Mouse (Mus musculus) urinary bladder, postnatal 10 days (tissue): ENCODE results near the gene Gm21885.

ENCODE experiments used
- DNase-seq: peaks from one replicate; pipeline ENCODE4 v3.0.0; 2022; ENCODE audit warnings: low spot score

The Gm21885 gene

DNA sequence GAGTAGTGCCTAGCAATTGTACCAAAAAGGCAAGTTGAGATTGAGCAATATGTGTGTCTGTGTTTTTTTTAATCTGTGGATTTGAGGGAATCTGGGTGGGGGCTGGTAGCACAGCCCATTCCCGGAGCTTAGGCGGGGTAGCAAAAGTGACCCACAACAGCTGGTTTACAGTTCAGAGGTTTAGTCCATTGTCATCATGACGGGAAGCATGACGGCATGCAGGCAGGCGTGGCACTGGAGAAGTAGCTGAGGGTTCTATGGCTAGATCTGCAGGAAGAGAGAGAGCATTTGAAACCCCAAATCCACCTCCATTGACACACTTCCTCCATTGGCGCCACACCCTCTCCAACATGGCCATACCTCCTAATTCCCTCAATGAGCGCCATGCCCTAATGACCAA is 11.8 kb upstream of the Gm21885 start:
- no peak for DNase-seq

DNA sequence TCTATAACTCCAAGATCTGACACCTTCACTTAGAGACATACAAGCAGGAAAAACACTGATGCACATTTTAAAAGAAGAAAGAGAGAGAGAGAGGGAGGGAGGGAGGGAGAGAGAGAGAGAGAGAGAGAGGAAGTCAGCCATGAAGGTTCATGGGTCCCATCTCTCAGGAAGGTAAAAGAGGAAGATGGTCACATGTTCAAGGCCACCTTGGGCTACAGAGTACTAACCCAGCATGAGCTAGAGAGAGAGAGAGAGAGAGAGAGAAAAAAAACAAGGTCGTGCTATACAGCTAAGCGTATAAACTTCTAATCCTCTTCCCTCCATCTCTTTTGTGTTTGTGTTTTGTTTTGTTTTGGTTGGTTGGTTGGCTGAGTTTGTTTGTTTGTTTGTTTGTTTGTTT is 10.7 kb upstream of the Gm21885 start:
- DNase-seq = no peak

DNA sequence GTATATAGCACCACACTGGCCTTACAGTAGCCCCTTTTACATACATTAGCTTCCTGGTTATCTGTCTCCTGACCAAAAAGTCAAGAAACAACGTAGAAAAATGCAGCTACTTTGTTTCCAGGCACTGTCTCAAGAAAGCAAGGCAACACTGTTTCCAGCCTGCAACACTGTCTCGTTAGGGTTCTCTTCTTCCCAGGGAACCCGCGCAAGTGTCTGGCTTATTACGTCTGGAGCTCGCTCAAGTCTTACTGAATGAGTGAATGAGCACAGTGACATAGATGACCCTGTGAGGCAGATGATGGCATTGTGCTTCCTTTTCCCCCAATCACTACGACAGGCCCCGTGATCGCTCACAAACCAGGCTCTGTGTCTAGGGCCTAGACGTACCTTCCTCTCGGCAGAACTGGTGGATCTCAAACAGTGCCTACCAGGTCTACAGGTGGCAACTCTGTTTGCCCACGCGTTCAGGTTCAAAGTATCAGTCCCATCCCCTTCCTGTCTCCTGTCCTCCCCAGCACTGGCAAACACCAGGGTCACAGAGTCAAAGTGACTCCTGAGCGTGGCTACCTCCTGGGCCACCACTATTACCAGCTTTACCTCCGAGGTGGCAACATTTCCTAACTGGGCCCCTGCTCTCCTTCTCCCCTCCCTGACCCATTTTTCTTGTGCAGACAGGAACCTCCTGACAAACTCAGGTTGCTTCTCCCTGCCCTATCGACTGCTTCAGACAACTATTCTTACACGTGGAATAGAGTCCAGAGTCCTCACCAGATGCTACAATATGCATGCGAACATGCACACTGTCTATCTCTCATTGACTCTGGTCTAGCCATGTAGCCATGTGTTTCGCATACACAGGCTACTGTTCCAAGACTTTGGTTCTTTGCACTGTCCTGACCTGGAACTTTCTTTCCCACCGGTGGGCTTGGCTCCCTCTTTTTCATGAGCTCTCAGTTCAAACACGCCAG is 8.4 kb upstream of the Gm21885 start:
- DNase-seq = no peak

DNA sequence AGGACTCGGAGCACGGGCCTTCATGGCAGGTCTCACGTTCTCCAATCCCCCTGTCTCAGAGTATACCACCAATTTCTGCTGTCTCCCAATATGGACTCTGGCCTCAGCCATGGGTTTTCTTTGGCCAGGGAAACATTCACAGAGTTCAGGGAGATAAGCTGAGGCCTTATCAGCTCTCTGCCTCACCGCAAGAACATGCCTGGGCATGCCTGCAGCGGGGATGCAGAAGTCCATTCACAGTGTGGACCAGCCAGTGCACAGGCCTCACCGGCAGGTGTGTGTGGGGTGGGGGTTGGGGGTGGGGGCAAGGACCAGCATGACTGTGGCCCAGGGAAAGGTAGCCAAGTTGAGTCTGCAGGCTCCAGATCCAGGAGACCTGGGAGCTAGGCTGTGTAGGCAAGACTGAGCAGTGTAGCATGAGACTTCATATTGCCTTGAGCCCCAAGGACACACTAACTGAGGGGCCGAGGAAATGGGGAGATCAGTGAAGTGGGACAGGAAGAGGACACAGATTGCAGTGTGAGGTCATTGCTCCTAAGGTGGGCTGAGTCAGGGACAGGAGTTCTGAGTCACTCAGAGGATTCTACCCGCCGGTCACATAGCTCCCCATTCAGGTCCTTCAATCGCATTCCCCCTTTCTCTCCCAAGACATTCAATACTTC is 7.3 kb upstream of the Gm21885 start:
- no peak for DNase-seq

DNA sequence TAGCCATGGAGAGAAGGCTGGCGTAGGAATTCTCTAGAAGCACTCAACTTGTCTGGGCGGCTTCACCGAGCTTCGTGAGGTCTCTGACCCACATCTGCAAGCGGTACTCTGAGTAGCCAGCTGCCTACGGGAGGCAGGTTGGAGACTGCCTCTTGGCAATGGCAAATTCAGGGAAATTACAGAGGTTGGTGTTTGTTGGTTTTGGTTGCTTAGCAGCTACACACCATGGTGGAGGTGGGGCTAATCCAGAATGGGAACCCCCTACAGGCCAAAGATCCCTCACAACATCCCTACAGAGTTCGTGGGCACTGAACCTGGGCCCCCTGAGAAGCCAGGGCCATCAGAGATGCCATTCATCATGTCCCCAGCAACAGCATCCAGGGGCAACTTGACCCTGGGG is 6.4 kb upstream of the Gm21885 start:
- no peak for DNase-seq

DNA sequence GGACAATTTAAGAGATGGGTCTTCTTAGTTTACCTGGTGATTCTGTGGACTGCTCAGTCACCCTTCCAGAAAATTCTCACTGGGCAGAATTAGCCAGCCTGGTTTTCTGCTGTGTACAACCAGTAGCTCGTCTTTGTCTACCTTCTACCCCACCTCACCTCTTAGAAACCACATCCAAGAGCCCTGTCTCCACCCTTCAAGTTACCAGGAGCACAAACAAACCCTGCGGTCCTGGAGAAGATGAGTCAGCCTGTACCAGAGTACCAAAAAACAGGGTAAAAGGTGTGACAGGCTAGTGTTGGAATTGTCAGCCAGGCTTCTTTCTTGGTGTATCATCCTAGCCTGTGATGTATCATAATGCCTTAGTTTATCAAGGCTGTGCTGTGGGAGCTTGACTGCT is 6.0 kb upstream of the Gm21885 start:
- DNase-seq = no peak

DNA sequence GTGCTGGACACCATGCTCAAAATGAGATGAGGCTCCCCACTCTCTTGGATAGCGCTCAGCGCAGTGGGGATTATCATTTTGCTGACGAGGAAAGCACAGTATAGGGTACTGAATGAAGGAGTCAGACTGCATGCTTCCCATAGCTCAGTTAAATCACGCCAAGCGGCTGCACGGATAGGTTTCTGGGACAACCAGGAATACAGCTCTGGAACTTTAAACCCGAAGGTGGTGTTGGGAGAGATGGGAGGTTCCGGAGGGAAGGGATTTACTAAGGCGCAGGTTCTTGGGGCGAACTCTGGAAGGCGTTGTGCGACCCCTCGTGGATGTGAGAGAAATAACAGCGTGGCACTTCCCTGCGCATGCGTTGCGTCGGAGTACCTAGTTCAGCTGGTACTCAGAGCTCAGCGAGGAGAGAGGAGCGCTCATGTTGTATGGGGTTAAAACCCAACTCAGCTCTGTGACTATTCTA is 4.8 kb upstream of the Gm21885 start:
- DNase-seq = peak; percentile 53

DNA sequence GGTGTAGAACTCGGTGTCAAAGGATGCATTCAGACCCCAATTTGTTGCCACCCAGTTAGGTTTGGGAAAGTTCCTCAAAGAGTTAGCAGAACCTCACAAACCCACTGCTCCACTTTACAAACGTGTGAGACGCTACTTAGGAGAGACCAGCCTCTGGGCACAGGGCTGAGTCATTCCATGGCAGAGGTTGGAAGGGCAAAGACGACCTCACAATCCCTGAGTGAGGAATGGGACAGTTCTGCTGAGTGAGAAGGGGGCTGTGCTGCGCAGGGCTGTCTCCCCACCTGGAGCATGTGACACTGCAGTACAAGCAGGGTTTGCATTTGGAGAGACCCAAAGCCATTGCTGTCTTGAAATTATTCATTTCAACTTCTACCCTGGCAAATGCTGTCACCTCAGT is 618 bp downstream of the Gm21885 start:
- no peak for DNase-seq

DNA sequence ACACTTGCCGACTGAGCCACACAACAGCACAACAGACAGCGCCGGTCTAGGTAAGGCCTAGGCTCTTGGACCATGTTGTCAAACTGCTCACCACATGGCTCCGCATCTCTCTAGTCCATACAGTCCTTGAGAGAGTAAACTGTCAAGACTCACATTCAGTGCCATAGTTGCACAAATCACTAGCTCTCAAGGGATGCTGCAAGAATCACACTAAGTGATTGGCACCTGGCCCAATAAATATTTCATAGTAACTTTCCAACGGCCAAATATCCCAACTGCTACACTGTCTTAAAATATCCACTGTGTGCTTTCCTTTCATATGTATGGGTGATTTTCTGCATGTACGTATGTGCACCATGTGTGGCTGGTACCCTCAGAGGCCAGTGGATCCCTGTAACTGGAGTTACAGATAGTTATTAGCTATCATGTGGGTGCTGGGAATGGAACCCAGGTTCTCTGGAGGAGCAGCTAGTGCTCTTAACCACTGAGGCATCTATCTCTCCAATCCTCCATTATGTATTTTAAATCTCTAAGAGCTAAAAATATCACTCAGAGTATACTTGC is 1.9 kb downstream of the Gm21885 start:
- DNase-seq = no peak

DNA sequence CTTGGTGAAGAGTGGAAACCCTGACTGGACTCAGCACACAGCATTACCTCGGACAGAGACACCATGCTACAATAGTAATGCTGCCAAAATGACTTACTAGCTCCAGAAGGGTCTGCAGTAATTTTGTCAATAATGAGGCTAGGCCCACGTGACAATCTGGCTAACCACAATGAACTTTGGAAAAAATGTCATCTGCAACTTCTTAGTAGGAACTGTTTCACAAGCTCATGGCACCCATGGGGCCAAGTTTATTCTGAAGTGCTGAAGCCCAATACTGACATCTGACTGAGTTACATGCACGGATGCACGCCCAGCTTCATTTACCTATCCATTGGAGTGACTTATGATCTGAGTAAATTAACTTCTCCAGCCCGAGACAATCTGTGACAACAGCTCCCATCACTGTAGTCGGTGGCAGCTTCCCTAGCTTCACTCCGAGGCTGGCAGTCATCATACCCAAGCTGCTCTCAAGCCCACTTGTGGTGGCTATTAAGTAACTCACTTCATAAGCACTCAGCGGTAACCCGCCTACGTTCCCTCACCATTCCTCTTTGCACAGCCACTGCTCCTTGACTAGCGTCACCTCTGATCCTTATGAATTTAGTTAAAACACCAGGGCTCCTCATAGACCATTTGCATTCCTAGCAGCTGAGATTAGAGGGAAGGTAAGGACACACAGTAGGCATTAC is 4.4 kb downstream of the Gm21885 start:
- DNase-seq = no peak

DNA sequence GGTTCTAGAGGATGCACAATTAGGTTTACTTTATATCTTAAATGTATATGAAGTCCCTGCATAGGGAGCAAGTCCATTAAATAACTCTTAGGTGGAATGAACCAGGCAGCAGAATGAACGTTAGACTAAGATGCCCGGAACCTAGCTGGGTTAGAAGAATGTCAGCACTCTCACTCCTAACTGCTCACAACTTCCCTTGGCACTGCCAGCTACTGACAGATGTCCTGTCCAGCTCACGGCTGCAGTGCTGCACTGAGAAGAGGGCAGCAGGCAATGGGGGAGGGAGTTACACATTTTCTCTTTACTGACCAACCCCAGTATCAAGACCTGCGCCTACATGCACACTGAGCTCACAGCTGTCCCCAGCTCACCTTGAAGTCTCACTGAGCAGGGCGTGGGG is 5.4 kb downstream of the Gm21885 start:
- DNase-seq = no peak

DNA sequence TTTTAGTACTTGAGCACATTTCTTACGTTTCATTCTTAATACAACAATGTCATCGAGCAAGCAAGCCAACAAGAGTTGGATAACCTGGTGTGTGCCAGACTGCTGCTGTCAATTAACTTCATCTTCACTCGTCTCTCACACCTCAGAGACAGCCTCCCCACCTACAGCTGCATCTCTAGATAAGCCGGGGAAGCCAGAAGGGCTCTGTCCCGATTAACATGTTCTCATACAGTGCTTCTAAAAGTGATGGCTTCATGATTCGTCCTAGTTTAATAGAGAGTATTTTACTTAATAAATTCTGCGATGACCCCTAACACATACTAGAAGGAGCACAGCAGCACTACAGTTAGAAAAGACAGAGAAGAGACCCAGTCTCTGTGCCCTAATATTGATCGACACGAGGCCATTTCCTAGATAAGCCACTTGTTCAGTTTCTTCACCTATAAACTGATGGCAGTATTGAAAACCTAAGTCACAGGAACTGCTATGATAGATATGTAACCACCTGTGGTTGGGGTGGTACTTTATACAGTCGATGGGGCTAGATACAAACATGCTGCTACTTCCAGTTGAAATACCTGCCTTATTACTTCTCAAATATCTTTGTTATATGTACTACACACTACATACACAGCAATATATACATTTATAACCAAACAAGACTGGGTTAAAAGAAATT is 8.5 kb downstream of the Gm21885 start:
- DNase-seq = no peak

DNA sequence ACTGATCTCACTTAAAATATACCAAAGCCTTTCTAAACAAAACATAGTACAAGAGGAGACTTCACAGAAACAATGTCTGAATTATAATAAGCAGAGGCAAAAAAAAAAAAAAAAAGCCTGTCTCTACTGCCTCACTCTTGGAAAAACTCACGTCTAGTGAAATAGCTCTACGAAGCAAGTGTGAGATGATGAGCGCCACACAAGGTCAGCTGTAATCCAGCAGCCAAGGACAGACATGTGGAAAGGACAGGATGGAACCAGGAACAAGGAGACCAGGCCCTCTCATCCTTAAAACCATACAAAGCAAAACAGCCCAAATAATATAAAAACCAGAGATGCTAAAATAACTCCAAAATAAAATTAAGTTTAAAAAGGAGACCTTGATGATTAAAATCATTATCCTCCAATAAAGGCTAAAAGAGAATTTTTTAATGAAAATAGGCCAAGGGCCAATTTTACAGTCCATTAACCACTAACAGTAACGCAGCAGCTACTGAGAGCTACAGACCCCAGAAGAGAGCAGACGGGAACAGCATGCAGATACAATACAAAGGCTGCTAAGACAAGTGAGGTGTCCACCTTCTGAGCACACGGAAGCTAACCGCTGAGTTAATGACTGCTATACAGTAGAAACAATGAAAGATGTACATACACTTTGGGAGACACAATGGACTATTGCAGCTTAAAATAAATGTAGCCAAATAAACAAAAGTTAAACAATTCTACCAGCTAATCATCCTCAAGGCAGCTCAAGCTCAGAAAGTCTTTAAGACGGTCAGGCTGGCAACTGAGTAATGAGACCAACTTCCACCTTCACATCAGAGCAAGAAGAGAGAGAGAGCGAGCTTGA is 13.5 kb downstream of the Gm21885 start:
- DNase-seq = no peak

DNA sequence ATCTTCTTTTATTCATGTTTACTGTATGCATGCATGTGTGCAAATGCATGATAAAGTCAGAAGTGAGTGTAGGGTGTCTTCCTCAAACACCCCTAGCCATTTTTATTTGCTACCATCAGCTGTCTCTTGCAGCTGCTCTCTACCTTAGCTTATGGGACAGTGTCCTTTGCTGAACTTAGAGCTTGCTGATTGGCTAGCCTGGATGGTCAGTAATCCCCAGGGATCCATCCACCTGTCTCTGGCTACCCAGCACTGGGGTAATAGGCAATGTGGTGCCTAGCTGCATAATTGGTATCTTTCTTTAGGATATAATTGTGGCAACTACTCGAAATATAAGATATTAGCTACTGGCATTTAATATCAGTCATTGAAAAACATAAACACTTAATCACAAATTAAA is 31.1 kb downstream of the Gm21885 start:
- no peak for DNase-seq

DNA sequence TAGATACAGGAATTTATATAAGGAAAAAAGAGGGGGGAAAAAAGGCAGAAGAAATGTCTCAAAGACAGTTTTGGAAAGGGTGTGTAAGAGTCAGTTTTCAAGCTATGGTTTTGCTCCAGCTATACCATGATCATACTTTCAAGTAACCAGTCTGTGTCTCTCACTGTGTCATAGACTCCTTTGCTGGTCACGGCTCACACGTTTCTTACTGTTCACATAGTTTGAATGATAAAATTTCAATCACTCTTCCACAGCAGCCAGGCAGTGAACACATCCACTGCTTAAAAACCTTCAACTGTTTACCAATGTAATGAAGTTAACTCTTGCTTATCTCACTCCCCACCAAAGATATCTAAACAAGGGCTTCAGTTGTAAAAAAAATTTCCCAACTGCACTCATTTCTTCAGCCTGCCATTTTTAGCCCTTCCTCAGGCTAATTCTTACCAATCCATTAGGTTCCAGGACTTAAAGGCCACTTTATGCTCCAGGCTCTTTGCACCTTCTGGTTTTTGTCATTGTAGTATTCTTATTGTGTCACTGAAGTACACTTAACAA is 32.5 kb downstream of the Gm21885 start:
- no peak for DNase-seq

DNA sequence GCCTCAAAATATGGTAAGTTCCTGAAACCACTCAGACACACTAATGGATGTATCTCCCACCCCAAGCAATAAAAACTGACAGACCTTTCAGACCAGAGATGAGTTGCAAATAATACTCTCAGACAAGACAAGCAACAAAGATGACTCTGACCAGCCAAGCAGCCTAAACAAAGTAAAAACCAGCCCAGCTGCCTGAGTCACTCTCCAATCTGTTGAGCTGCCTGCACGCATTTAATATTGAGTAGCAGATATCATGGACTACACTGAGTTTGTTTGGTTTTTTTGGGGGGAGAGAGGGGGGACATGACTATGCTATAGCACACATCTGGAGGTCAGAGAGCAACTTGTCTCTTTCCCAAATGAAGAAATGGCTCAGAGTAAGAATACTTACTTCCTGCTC is 33.6 kb downstream of the Gm21885 start:
- no peak for DNase-seq

DNA sequence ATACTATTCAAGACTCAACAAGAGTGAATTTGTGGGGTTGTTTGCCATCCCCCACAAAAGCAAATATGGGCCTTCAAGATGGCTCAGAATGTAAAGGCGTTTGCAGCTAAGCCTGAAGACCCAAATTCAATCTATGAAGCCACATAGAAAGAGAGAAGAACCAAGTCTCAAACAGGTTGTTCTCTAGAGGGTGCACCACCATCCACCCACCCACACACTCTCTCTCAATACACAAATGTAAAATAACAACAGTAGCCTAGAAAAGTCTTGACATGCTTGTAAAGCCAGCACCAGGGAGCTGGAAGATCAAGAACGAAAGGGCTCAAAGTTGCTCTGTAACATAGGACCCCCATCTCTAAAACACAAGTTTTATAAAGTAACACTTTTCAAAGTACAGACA is 34.9 kb downstream of the Gm21885 start:
- DNase-seq = no peak

DNA sequence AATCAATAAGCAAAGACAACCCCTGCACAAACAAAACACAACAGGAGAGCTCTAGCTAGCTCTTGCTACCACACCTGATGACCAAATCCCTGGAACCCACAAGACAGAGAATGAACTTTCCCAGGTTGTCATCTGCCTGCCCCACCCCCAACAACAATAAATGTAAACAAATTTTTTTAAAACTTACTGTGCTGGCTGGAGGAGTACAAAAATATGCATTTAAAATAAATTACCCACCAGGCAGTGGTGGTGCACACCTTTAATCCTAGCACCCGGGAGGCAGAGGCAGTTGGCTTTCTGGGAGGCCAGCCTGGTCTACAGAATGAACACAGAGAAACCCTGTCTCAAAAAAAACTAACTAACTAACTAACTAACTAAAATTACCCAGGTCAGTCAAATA is 35.3 kb downstream of the Gm21885 start:
- no peak for DNase-seq

DNA sequence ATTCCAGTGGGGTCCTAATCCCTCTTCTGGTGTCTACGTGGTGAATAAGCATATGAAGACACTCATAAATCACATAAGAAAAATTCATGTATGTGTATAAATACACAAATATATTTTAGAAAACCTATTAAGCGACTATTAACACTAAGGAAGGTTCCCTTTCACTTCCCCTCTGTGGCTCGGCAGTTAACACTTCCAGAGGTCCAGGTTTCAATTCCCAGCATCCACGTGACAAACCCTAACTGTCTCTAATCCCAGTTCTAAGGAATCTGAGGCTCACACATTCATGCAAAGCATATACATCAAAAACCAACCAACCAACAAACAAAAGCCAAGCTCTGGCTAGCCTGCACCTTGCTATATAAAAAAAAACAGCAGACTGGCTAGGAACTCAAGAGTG is 35.8 kb downstream of the Gm21885 start:
- no peak for DNase-seq

DNA sequence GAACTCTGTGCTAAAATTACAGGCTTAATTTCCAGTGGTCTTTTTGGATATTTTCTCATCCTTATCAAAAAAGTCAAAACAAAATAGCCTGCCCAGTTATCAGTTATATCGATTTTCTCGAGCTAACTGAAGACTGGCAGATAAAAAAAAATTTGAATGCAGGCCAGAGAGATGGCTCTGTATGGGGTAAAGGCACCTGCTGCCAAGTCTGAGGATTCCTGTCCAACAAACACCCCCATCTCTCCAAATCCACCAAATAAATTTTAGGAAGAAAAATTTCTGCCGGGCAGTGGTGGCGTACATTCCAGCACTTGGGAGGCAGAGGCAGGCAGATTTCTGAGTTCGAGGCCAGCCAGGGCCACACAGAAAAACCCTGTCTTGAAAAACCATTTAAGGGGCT is 36.4 kb downstream of the Gm21885 start:
- DNase-seq = no peak
